Mouse (Mus musculus) adrenal gland, postnatal 4 days (tissue): ENCODE data around the gene Mlxipl. TPM values are rescaled to one million over a fixed set of nuclear protein-coding genes. Genes with fewer than 3 reads are reported as not detected.

ENCODE experiments used
- DNase-seq, 2 experiments: peaks; one replicate each; pipeline ENCODE4 v3.0.0; 2021 to 2022; ENCODE audit warnings: low spot score in 2 of 2, mixed read lengths in 2 of 2
- total RNA-seq, 2 experiments: library from RNA; stranded (reverse); gene quantifications; 2 replicates each; pipeline ENCODE4 v1.2.3; 2021

Gene Mlxipl
- total RNA-seq, 2 experiments from 2014 or later, result 37.8 to 38.7 TPM

DNA sequence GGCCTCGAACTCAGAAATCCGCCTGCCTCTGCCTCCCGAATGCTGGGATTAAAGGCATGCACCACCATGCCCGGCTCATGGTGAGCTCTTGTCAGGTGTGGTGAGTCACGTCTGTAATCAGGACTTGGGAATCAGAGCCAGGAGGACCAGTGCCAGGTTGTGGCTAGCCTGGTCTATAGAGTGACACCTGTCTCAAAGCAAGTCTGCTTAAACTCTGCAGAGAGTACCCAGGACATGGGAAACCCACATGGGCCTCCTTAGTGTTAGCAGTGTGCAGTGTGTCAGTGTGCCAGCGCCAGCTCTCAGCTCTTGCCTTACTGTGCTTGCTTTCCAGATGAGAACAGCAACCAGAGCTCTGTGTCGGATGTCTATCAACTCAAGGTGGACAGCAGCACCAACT lies 89.9 kb downstream of the Mlxipl start:
- no peak for DNase-seq

DNA sequence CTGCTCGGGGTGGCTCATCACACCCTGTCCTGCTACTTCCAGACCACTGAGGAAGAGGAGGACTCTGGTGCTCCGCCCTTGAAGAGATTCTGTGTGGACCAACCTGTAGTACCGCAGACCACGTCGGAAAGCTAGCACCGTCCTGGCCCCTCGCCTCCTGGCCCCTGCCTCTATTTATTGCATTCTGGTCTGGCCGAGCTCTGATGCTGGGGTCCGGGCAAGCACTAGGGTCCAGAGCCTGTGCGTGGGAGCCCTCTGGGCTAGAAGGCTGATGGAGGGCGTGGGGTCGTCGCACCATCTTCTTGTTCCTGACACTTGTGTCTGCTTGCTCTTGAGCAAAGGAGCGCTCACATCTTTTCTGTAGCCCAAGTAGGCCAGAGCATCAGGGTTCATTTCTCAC lies 91.1 kb downstream of the Mlxipl start:
- no peak for DNase-seq

DNA sequence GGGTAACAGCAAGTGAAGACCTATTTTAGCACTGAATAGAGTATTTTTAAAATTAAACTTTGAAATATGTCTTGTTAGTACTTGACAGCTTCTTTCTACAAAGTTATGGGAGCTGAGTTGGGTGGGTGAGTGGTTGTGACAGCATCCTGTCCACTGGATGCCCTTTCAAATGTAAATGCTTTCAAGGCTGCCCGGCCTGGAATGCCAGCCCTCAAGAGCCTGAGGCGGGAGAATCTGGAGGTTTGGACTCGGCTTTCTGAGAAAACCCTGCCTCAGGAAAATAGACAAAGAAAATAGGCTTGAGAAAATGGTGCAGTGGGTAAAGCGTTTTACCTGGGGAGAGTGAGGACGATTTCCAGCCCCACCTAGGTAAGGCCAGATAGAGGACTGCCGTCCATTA lies 92.1 kb downstream of the Mlxipl start:
- no peak for DNase-seq

DNA sequence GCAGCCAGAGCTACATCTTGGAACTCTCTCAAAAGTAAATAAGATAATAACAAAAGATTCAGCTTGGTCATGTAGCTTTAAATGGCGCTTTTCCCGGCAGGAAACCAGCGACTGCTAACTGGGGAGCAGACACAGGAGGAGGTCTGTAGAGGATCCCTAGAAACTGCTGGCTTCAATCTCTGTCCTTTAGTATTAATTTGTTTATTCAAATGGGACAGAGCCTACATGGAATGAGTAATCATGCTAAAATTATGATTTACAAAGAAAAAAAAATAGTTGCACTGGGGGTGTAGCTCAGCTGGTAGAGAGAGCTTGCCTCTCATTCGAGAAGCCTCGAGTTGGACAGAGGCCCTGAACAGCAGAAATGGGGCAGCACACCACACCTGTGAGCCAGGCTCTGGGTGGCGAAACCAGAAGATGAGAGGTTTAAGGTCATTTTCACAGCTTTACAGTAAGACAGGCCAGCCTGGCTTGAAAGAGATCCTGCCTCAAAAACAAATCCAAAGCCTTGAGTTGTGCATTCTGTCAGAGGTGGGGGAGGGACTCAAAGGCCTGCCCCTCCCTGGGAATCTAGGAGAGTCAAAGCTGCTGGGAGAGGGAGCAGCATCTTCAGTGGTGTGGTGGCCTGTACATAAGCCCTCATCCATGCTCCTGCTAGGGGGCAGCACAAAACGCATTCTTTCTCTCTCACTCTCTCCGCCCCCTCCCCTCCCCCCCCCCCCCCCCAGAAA lies 93.6 kb downstream of the Mlxipl start:
- DNase-seq, result no peak

DNA sequence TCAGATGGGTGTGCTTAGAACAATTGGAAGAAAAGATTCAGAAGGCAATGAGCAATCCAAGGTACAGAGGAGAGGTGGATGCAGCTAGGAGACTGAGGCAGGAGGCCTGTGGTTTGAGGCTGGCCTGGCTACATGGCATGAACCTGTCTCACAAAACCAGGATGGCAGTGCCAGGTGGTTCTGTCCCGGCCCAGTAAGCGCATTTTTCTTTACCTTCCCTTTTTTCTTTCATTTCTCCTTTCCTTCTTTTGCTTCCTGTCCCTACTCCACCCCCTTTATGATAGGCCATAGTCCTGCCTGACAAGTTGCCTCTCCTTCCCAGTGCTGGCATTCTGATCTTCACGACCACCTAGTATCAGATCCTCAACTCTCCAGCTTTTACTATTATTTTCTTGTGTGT lies 95.3 kb downstream of the Mlxipl start:
- no peak for DNase-seq

DNA sequence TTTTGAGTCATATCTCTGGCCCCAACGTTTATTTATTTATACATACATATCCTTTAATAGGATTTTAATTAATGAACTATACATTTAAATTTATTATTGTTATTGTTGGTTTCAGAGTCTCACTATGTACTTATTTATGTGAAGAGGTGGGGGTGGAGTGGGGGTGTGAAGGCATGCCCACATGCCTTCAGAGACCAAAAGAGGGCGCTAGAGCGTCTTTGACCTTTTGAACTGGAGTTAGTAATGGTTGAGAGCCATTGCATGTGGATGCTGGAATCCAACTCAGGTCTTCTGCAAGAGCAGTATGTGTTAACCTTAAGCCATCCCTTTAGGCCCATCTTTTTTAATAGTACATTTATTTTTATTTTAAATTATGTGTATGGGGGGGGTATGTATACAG lies 95.9 kb downstream of the Mlxipl start:
- DNase-seq, result no peak

DNA sequence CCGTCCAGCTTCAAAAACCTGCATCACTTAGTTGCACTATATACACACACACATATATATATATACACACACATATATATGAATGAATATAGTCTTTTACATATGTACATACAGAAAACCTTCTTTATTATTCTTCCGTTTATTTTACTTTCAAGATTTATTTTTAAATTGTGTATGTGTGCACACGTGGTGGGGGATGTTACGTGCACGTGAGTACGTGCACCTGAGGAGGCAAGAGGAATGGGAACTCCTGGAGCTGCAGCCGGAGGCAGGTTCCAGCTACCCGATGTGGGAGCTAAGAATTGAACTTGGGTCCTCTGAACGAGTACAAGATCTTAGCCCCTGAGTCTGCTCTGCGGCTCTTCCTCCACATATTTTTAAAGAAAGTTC lies 96.5 kb downstream of the Mlxipl start:
- DNase-seq, result no peak

DNA sequence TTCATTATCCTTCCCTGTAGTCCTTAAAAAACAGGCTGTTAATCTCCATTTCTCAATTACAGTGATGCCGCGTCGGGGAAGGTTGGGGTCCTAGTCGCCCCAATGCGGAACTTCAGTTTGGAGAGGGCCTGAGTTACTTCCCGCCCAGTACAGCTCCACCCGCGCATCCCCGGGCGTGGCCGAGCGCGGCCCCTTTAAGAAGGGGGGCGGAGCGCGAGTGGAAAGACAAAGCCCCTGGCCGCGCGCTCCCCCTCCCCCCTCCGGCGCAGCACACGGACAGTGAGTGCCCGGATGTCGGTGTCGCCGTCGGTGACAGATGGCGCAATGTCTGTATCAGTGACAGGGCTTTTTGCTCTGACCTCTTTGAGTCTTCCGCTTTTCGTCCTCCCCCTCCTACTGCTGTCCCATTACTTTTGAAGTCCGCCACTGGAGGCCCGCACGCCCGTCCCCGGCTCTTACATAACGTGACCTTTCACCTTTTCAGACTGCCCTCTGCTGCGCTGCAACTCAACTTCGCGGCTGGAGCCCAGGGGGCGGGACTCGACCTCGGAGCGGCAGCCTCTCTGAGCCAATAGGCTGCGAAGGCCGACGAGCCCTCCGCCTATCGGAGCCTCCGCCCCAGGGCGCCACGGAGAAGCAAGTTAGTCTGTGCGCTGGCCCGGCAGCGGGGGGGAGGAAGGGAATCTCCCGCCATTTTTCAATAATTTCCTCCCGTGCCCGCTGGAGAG lies 97.1 kb downstream of the Mlxipl start, which contains the start of gene Baz1b:
Gene Baz1b (plus strand): TSS at position 644 of the 728 bp plus-strand sequence.
- DNase-seq, result peak; percentile 96 to 98

DNA sequence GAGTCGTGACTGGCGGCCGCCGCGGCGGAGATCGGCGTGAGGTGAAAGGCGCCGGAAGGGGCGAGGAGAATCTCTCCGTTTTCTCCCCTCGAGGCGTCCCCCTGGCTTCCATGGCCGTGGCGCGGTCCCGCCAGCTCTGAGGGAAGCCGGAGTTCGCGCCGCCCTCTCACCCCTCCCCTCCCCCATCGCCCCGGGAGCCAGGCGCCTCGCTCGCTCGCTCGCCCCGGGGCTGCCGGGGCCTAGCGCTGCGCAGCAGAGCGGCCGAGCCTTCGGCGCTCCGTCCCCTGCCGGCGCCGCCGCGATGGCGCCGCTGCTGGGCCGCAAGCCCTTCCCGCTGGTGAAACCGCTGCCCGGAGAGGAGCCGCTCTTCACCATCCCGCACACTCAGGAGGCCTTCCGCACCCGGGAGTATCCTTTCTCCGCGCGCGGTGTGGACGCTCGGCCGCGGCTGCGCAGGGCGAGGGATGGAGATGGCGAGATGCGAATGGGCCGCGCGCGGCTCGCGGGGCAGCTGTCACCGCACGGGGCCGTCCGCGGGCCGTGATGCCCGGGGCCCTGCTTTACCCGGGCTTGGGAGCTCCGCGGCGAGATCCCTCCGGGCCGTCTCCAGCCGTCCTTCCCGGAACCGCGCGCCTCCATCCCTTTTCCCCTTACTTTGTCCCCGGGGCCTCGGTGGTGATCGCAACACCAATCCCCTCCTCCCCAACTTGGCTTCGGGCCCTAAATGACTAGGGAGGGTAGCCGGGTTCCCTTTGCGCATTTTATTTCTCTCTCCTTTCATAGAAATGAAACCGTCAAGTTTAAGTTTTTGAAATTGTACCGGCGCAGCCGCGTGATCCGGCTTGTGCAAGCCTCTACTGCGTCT lies 97.9 kb downstream of the Mlxipl start:
- peak in 1 of 2 experiments; percentile 15 for DNase-seq

Other genes with a start within 250 kb of the Mlxipl start
- not detected for gene Tmem270, start 183.2 kb upstream of the Mlxipl start, total RNA-seq
- 1 to 10 TPM; 2.8 to 6.6 TPM for gene Cldn13, start 174.4 kb upstream of the Mlxipl start, total RNA-seq
- 10 to 100 TPM; 33.0 to 36.3 TPM for gene Mettl27, start 157.5 kb upstream of the Mlxipl start, total RNA-seq
- gene Cldn4, start 143.0 kb upstream of the Mlxipl start, total RNA-seq, result 1 to 10 TPM in 1 of 2 experiments, under 1 TPM in 1; 0.23 to 7.8 TPM
- 1 to 10 TPM; 8.6 to 9.4 TPM for gene Cldn3, start 103.7 kb upstream of the Mlxipl start, total RNA-seq
- gene Abhd11, start 80.7 kb upstream of the Mlxipl start, total RNA-seq, result 10 to 100 TPM; 54.9 to 55.5 TPM
- 10 to 100 TPM; 17.5 to 20.3 TPM for gene Stx1a, start 66.4 kb upstream of the Mlxipl start, total RNA-seq
- 10 to 100 TPM; 27.9 to 28.8 TPM for gene Dnajc30, start 25.7 kb upstream of the Mlxipl start, total RNA-seq
- 10 to 100 TPM; 49.7 to 50.1 TPM for gene Bud23, start 24.9 kb upstream of the Mlxipl start, total RNA-seq
- 10 to 100 TPM; 10.1 to 12.3 TPM for gene Vps37d, start 11.6 kb upstream of the Mlxipl start, total RNA-seq
- 10 to 100 TPM; 22.3 to 26.7 TPM for gene Tbl2, start 59.8 kb downstream of the Mlxipl start, total RNA-seq
- 10 to 100 TPM; 44.6 to 52.1 TPM for gene Bcl7b, start 78.4 kb downstream of the Mlxipl start, total RNA-seq
- gene Baz1b, start 97.4 kb downstream of the Mlxipl start, total RNA-seq, result 10 to 100 TPM; 67.4 to 76.4 TPM
- 1 to 10 TPM; 2.6 to 2.8 TPM for gene Fzd9, start 161.3 kb downstream of the Mlxipl start, total RNA-seq